Comparison of ENCODE assay signal across 10 mouse cellular contexts in the genomic region with DNA sequence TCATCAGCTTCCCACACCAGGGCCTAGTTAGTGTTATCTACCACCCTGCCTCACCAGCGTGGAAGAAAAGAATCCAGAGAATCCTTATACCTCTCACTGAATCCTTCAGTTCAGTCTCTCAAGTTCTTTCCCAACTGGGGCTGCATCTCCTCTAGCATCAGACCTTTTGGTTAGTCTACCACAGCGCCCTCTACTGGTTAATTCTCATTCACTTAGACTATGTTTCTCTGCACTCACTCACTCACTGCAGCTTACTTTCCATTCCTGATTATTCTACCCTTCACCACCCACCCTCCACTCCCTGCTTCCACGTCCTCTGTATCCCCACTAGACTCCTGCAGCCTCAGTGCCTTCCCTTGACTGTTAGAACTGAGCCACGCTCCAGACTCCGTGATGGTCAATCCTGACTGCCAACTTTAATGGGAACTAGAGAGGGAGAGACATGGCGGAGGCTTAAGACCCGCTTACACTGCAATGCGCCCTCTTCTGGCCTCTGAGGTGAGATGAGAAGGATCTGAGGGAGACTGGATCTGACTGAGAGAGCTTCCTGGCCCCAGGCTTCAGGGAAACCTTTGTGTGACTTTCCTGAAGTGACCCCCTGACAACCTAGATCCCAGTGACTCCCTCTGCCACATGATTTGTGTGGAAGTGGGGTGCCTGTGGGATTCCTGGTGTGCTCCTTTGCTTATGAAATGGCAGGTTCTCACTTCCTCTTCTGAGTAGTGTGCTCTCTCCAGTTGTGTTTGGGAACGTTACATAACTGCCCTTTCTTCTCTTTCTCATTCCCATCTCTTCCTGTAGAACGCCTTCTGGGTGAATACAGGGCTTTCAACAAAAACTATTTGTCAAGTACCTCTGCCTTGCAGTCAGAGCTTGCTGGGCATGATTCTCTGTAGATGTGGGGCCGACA.
A peak's percentile ranks its signal among the peaks of the same experiment; 100 is the strongest.
DNase-seq lines count a peak whose midpoint lies in the region; ATAC-seq lines count a peak whose summit lies in the region.
"Had no signal": no experiment of that assay in that cellular context is flagged by ENCODE, and none has a peak within 500 bp of the region (broad histone marks: within the 10 kb centered on the region; RNA-seq: fewer than 3 reads in every experiment).

No protein-coding gene starts in this region.

- no peak for ATAC-seq in CD4-positive, CD25-positive, alpha-beta regulatory T cell, adult 4 months
- no peak for ATAC-seq in kidney, embryonic 14.5 days (ENCODE audit: low FRiP score, low TSS enrichment)

- intact Hi-C loops in heart, postnatal 10 days (cut with DNase I), result no loop called here

- DNase-seq in CD4-positive, CD25-positive, alpha-beta regulatory T cell, adult 2 months (ENCODE audit: low read depth, low spot score), result peak; percentile 28
- no peak for DNase-seq in kidney, adult 8-10 months
- DNase-seq in MEL-GATA-1-ER (ENCODE audit: extremely low read depth, low read depth), result peak; percentile 36
- DNase-seq in heart, postnatal 10 days, result peak; percentile 37 to 56
- no peak for DNase-seq in urinary bladder, postnatal 14 days (ENCODE audit: low spot score)
- DNase-seq in right cerebral cortex, postnatal 36 days (ENCODE audit: low spot score in 2 of 2), result no peak

- WGBS in kidney, embryonic 14.5 days, result 64% methylated on average over 11 of the region's 11 CpGs

- H3K9me3 ChIP-seq in kidney, embryonic 14.5 days (ENCODE audit: control insufficient read depth, low read length), result no peaks in the 10 kb centered on the region
- H3K9me3 ChIP-seq: heart, embryonic 15.5 days; stomach, embryonic 15.5 days had no signal

- H3K4me2 ChIP-seq in kidney, embryonic 14.5 days (replicated peaks; ENCODE audit: low read depth, low read length), result no peak overlapping the region
- H3K4me2 ChIP-seq: heart, embryonic 15.5 days; stomach, embryonic 15.5 days had no signal

- H3K27me3 ChIP-seq in kidney, embryonic 14.5 days (ENCODE audit: control insufficient read depth, insufficient read depth, low read length), result no peaks in the 10 kb centered on the region
- H3K27me3 ChIP-seq: heart, embryonic 15.5 days; stomach, embryonic 15.5 days had no signal

- no peak overlapping the region for H3K4me3 ChIP-seq in kidney, embryonic 14.5 days (ENCODE audit: low read length)
- H3K4me3 ChIP-seq: heart, embryonic 15.5 days; stomach, embryonic 15.5 days had no signal

- H3K36me3 ChIP-seq in kidney, embryonic 14.5 days (ENCODE audit: control insufficient read depth, insufficient read depth, low read length), result no peaks in the 10 kb centered on the region
- H3K36me3 ChIP-seq: heart, embryonic 15.5 days; stomach, embryonic 15.5 days had no signal

- peaks cover 16% of the 10 kb centered on the region for H3K4me1 ChIP-seq in kidney, embryonic 14.5 days (ENCODE audit: control insufficient read depth, insufficient read depth, low read length)

- H3K27ac ChIP-seq in kidney, embryonic 14.5 days (ENCODE audit: low read depth, low read length), result peak overlapping the region; percentile 6; the same call in 1 of the 2 replicates
- H3K27ac ChIP-seq: heart, embryonic 15.5 days; stomach, embryonic 15.5 days had no signal

- no peak overlapping the region for H3K9ac ChIP-seq in kidney, embryonic 14.5 days (ENCODE audit: low read depth, low read length)
- H3K9ac ChIP-seq: heart, embryonic 15.5 days; stomach, embryonic 15.5 days had no signal

Comparison
In these comparisons a context has a peak if more than half of its experiments do, and no peak if none do; other contexts are left out.
1. DNase-seq: peak in CD4-positive, CD25-positive, alpha-beta regulatory T cell, adult 2 months (single experiment), MEL-GATA-1-ER (single experiment) and heart, postnatal 10 days (2 of 2); none in kidney, adult 8-10 months (0 of 2), urinary bladder, postnatal 14 days (single experiment) and right cerebral cortex, postnatal 36 days (0 of 2).